Mouse (Mus musculus) hindbrain, embryonic 16.5 days (tissue): ENCODE measurements at regions not wholly inside any gene's neighbourhood (a gene's known extent, or its start where the extent isn't known, plus 50 kb on each side); places are given as distances from the start of the nearest gene placed in this dataset.
"Not testable (repeated sequence)": the region's sequence is repeated elsewhere in the genome, so short reads cannot be mapped to it uniquely, and the experiment has no call there.

Experiments
- ATAC-seq: fragments of 200-750 bp; cut with Nextera tagmentation; 2 replicates; pipeline ENCODE4 v1.8.0; 2017; ENCODE audit warnings: moderate TSS enrichment, moderate library complexity
- H3K27ac ChIP-seq: fragments of 300-500 bp; sonication (generic); 2 replicates; pipeline ENCODE4 v1.5.1; 2014; ENCODE audit warnings: low read depth, mild to moderate bottlenecking, control low read depth, low read length, moderate library complexity
- H3K27me3 ChIP-seq: fragments of 300-500 bp; sonication (generic); replicated peaks from 2 replicates; pipeline ENCODE4 v1.6.1; 2014; ENCODE audit warnings: low read length; ENCODE audit not compliant: control insufficient read depth, insufficient read depth
- H3K36me3 ChIP-seq: fragments of 300-500 bp; sonication (generic); 2 replicates; pipeline ENCODE4 v1.6.1; 2014; ENCODE audit warnings: mild to moderate bottlenecking, low read length, moderate library complexity, mixed read lengths; ENCODE audit not compliant: control insufficient read depth, insufficient read depth
- H3K4me1 ChIP-seq: fragments of 300-500 bp; sonication (generic); 2 replicates; pipeline ENCODE4 v1.6.1; 2014; ENCODE audit warnings: low read depth, low read length; ENCODE audit not compliant: control insufficient read depth, insufficient read depth
- H3K4me2 ChIP-seq: fragments of 300-500 bp; sonication (generic); 2 replicates; pipeline ENCODE4 v1.6.1; 2014; ENCODE audit warnings: mild to moderate bottlenecking, low read length, control low read depth, moderate library complexity
- H3K4me3 ChIP-seq: fragments of 300-500 bp; sonication (generic); 2 replicates; pipeline ENCODE4 v1.5.1; 2014; ENCODE audit warnings: mild to moderate bottlenecking, low read length, control low read depth, moderate library complexity
- H3K9ac ChIP-seq: fragments of 300-500 bp; sonication (generic); 2 replicates; pipeline ENCODE4 v1.6.1; 2014; ENCODE audit warnings: low read depth, mild to moderate bottlenecking, control low read depth, low read length, moderate library complexity
- H3K9me3 ChIP-seq: fragments of 300-500 bp; sonication (generic); 2 replicates; pipeline ENCODE4 v1.6.1; 2014; ENCODE audit warnings: mild to moderate bottlenecking, low read length, moderate library complexity; ENCODE audit not compliant: control insufficient read depth
- WGBS: fragments of 180-500 bp; shearing (Covaris S2); extraction: QIAGEN DNeasy Blood & Tissue Kit; methylation state at CpG from one replicate; pipeline ENCODE4 v1.1.7; 2014; 5-methylcytosine and 5-hydroxymethylcytosine counted together

- 83% methylated on average over 22 of the region's 22 CpGs for WGBS
Observed at GRCm38 (mm10) chr11:29069586-29069985, 61.0 kb upstream of the Pnpt1 start.

DNA sequence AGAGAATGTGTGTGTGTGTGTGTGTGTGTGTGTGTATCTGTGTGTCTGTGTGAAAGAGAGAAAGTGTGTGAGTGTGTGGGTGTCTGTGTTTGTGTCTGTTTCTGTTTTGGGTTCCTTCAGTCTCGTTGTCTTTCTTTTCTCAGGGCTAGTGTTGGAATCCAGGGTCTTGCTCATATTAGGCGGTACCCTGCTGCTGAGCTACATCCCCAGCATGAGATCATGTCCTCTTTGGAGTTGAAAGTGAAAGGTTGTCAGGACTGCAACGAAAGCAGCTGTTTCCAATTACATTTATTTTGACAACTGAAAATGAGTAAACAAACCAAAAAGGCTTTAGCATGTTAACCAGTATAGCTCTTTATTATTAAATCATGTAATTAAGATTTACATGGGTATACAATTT lies 58.3 kb upstream of the Pnpt1 start:
- WGBS, result 57% methylated on average over 3 of the region's 3 CpGs
- ATAC-seq, result no peak
- Histone ChIP-seq H3K9me3 (no peaks in the 10 kb centered on the region), H3K9ac (no peak overlapping the region), H3K27ac (no peak overlapping the region), H3K27me3 (no peaks in the 10 kb centered on the region), H3K36me3 (no peaks in the 10 kb centered on the region), H3K4me2 (no peak overlapping the region), H3K4me3 (no peak overlapping the region), H3K4me1 (no peaks in the 10 kb centered on the region)

More at GRCm38 (mm10) chr11:29069586-29069985, 61.0 kb upstream of the Pnpt1 start:
- not testable (repeated sequence) for H3K9me3 ChIP-seq, H3K36me3 ChIP-seq, H3K4me1 ChIP-seq, H3K4me2 ChIP-seq, H3K27me3 ChIP-seq, H3K27ac ChIP-seq, H3K9ac ChIP-seq, H3K4me3 ChIP-seq, ATAC-seq
